ENCODE assay signal across 9 mouse cellular contexts in genomic region chr10:66995181-66995580, GRCm38 (mm10).
DNase-seq lines count a peak whose midpoint lies in the region; ATAC-seq and TF ChIP-seq lines count a peak whose summit lies in the region.
"Had no signal": no experiment of that assay in that cellular context is flagged by ENCODE, and none has a peak within 500 bp of the region (broad histone marks: within the 10 kb centered on the region; RNA-seq: fewer than 3 reads in every experiment).

No protein-coding gene starts in this region.

- H3K9me3 ChIP-seq in kidney, embryonic 15.5 days (replicated peaks), result no peaks in the 10 kb centered on the region
- no peaks in the 10 kb centered on the region for H3K9me3 ChIP-seq in ES-E14 (ENCODE audit: control insufficient read depth, insufficient read depth, low read depth, low read length)
- H3K9me3 ChIP-seq in hindbrain, embryonic 15.5 days, result no peaks in the 10 kb centered on the region

- 47% methylated on average over 6 of the region's 6 CpGs for WGBS in kidney, embryonic 15.5 days
- WGBS in hindbrain, embryonic 15.5 days, result 54% methylated on average over 6 of the region's 6 CpGs

- in situ Hi-C loops in ES-E14 (cut with MboI; ENCODE audit: low sequenced_read_pairs in 2 of 2, unreplicated experiment in 2 of 2), result no loop called here

- H3K27me3 ChIP-seq in kidney, embryonic 15.5 days, result no peaks in the 10 kb centered on the region
- no peaks in the 10 kb centered on the region for H3K27me3 ChIP-seq in hindbrain, embryonic 15.5 days

- H3K4me3 ChIP-seq in kidney, embryonic 15.5 days (replicated peaks), result no peak overlapping the region
- 0 out of 4 replicates have a peak overlapping the region, but pooled peaks of 1 of the 2 experiments have one; percentile 18 for H3K4me3 ChIP-seq in ES-E14 (ENCODE audit: insufficient read depth in 1 of 2, low read depth in 1 of 2, low read length in 2 of 2, poor library complexity in 1 of 2, severe bottlenecking in 1 of 2)
- no peak overlapping the region for H3K4me3 ChIP-seq in hindbrain, embryonic 15.5 days

- no peak for ATAC-seq in kidney, embryonic 15.5 days (replicated peaks; ENCODE audit: low FRiP score)
- ATAC-seq in activated CD4-positive, CD25-positive, alpha-beta regulatory T cell, adult 4 months, result peak; percentile 36
- ATAC-seq in hindbrain, embryonic 15.5 days (ENCODE audit: low FRiP score, low read depth), result 0 out of 2 replicates have a peak, but pooled peaks have one; percentile 48

- H3K4me1 ChIP-seq in kidney, embryonic 15.5 days, result peaks cover 12% of the 10 kb centered on the region
- H3K4me1 ChIP-seq in ES-E14 (ENCODE audit: control insufficient read depth in 2 of 2, insufficient read depth in 2 of 2, low read length in 2 of 2, poor library complexity in 1 of 2), result peaks cover 15 to 16% of the 10 kb centered on the region in 2 experiments; a peak in 3 of 4 replicates
- peaks cover 4% of the 10 kb centered on the region; the same call in 1 of the 2 replicates for H3K4me1 ChIP-seq in hindbrain, embryonic 15.5 days (replicated peaks)

- H3K27ac ChIP-seq in kidney, embryonic 15.5 days, result peak overlapping the region; percentile 32; the same call in 1 of the 2 replicates
- H3K27ac ChIP-seq in ES-E14 (ENCODE audit: insufficient read depth, low read depth, low read length, poor library complexity, severe bottlenecking), result peak overlapping the region; percentile 78; the same call in 1 of the 2 replicates
- no peak overlapping the region; the same call in 1 of the 2 replicates for H3K27ac ChIP-seq in hindbrain, embryonic 15.5 days (replicated peaks)
- H3K27ac ChIP-seq: kidney, postnatal 0 days had no signal

- H3K9ac ChIP-seq in kidney, embryonic 15.5 days, result no peak overlapping the region
- H3K9ac ChIP-seq in ES-E14 (ENCODE audit: insufficient read depth, low read depth, low read length, poor library complexity, severe bottlenecking), result peak overlapping the region; percentile 26; the same call in 1 of the 2 replicates
- no peak overlapping the region for H3K9ac ChIP-seq in hindbrain, embryonic 15.5 days

- no peak overlapping the region for H3K4me2 ChIP-seq in kidney, embryonic 15.5 days
- no peak overlapping the region for H3K4me2 ChIP-seq in hindbrain, embryonic 15.5 days

- DNase-seq in kidney, adult 18-20 months, result no peak
- no peak for DNase-seq in ES-E14 (ENCODE audit: low read depth, low spot score)
- no peak for DNase-seq in ovary, postnatal 14 days (ENCODE audit: low spot score)
- no peak for DNase-seq in cerebellum, adult 9-10 months
- DNase-seq: lung, adult 18-20 months had no signal

- no peaks in the 10 kb centered on the region for H3K36me3 ChIP-seq in kidney, embryonic 15.5 days
- H3K36me3 ChIP-seq in ES-E14 (ENCODE audit: control insufficient read depth, insufficient read depth, low read length, poor library complexity, severe bottlenecking), result no peaks in the 10 kb centered on the region
- H3K36me3 ChIP-seq in hindbrain, embryonic 15.5 days, result no peaks in the 10 kb centered on the region

TF ChIP-seq in ES-E14, 5 proteins besides CTCF, POLR2A, EP300 and RAD21:
- TF ChIP-seq HCFC1 (IDR thresholded peaks at IDR 0.05; ENCODE audit: borderline replicate concordance, insufficient read depth, low read length) (no peak), CHD2 (IDR thresholded peaks at IDR 0.05; ENCODE audit: low read depth, low read length) (no peak), ZNF384 (IDR thresholded peaks at IDR 0.05; ENCODE audit: low read depth, low read length) (no peak), ZC3H11A (IDR thresholded peaks at IDR 0.05; ENCODE audit: borderline replicate concordance, low read depth, low read length) (no peak), MAFK (IDR thresholded peaks at IDR 0.05; ENCODE audit: insufficient read depth, low read depth, low read length) (no peak)
